ENCODE assay signal across 27 mouse cellular contexts in the genomic region with DNA sequence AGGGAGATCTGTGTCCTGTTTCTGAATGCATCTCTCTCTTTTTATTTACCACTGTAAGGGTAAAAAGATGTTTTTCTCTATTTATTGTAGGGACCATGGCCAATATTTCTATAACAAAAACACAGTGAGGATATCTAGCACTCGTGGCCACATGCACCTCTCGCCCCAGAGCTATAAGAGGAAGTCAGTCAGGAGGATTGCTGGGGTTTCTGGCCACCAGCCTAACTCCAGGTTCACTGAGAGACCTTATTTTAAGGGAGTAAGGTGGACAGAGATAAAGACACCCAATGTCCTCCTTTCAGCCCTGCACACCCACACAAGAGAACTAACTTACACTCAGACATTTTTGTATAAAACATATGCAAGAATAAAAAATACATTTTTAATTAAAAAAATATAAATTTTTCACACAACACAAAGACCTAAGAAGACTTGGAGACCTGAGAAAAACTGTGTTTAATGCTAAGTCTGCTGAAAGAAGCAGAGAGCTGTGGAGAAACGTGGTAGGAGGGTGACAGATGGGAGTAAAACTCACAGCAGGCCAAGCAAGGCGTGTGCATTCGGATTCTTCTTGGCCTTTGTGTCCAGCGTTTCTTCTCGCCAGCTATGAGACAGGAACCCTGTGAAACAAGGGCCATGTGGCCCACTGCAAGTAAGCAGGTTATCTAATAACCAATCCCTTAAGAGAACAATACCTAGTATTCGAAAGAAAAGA.
DNase-seq lines count a peak whose midpoint lies in the region; ATAC-seq lines count a peak whose summit lies in the region.
"Had no signal": no experiment of that assay in that cellular context is flagged by ENCODE, and none has a peak within 500 bp of the region (broad histone marks: within the 10 kb centered on the region; RNA-seq: fewer than 3 reads in every experiment).

No protein-coding gene starts in this region.

- H3K27ac ChIP-seq in embryonic facial prominence, embryonic 10.5 days (replicated peaks) = no peak overlapping the region
- H3K27ac ChIP-seq: embryonic facial prominence, embryonic 13.5 days; forebrain, embryonic 12.5 days; gastrocnemius, adult 2 months; heart, embryonic 10.5 days; hindbrain, embryonic 12.5 days; left cerebral cortex, adult 2 months; liver, embryonic 15.5 days; lung, embryonic 15.5 days; stomach, postnatal 0 days had no signal

- ATAC-seq in cerebellum, adult (ENCODE audit: insufficient number of reproducible peaks, low FRiP score, low TSS enrichment) = peak; percentile 66; the same call in 1 of the 2 replicates
- peak; percentile 46; the same call in 1 of the 2 replicates for ATAC-seq in granulocyte monocyte progenitor cell, adult 5-6 weeks (replicated peaks; ENCODE audit: poor library complexity, severe bottlenecking)
- ATAC-seq: midbrain, embryonic 16.5 days had no signal

- 86% methylated on average over 8 of the region's 8 CpGs for WGBS in embryonic facial prominence, embryonic 10.5 days

- no peaks in the 10 kb centered on the region for H3K36me3 ChIP-seq in embryonic facial prominence, embryonic 10.5 days (replicated peaks)
- H3K36me3 ChIP-seq: embryonic facial prominence, embryonic 13.5 days; forebrain, embryonic 12.5 days; heart, embryonic 10.5 days; hindbrain, embryonic 12.5 days; liver, embryonic 15.5 days; lung, embryonic 15.5 days had no signal

- H3K9me3 ChIP-seq in embryonic facial prominence, embryonic 10.5 days = no peaks in the 10 kb centered on the region
- H3K9me3 ChIP-seq: embryonic facial prominence, embryonic 13.5 days; forebrain, embryonic 12.5 days; heart, embryonic 10.5 days; hindbrain, embryonic 12.5 days; liver, embryonic 15.5 days; lung, embryonic 15.5 days had no signal

- H3K4me1 ChIP-seq in embryonic facial prominence, embryonic 10.5 days = no peaks in the 10 kb centered on the region
- H3K4me1 ChIP-seq: forebrain, embryonic 12.5 days; heart, embryonic 10.5 days; hindbrain, embryonic 12.5 days; liver, embryonic 15.5 days; lung, embryonic 15.5 days had no signal

- no peaks in the 10 kb centered on the region for H3K27me3 ChIP-seq in embryonic facial prominence, embryonic 10.5 days (replicated peaks; ENCODE audit: low read depth, poor library complexity, severe bottlenecking)
- H3K27me3 ChIP-seq: embryonic facial prominence, embryonic 13.5 days; forebrain, embryonic 12.5 days; hindbrain, embryonic 12.5 days; liver, embryonic 15.5 days; lung, embryonic 15.5 days had no signal

- H3K4me3 ChIP-seq in embryonic facial prominence, embryonic 10.5 days = no peak overlapping the region
- H3K4me3 ChIP-seq: embryonic facial prominence, embryonic 13.5 days; erythroblast, embryonic 14.5 days; forebrain, embryonic 12.5 days; gastrocnemius, adult 2 months; heart, embryonic 10.5 days; hindbrain, embryonic 12.5 days; left cerebral cortex, adult 2 months; liver, embryonic 15.5 days; lung, embryonic 15.5 days had no signal

- no peak for DNase-seq in cerebellum, postnatal 4 days (ENCODE audit: low spot score in 2 of 2)
- peak; percentile 29 for DNase-seq in cerebellum, adult 11 months
- DNase-seq in cerebellum, adult 9-11 months = peak; percentile 60
- DNase-seq in spleen, postnatal 14 days (ENCODE audit: low spot score in 2 of 2) = no peak
- no peak for DNase-seq in embryonic facial prominence, embryonic 10.5 days (ENCODE audit: low spot score)
- DNase-seq in adrenal gland, postnatal 25 days = no peak
- DNase-seq: adrenal gland, postnatal 14 days; gastrocnemius, adult 2 months; kidney, adult 18-20 months; kidney, postnatal 4 days; layer of hippocampus, adult 9-11 months; liver; lung, postnatal 4 days; thymus, adult 2 months; thymus, postnatal 4 days had no signal

Comparison
In these comparisons a context has a peak if more than half of its experiments do, and no peak if none do; other contexts are left out.
1. DNase-seq: peak in cerebellum, adult 11 months (single experiment) and cerebellum, adult 9-11 months (single experiment); none in cerebellum, postnatal 4 days (0 of 2), spleen, postnatal 14 days (0 of 2), embryonic facial prominence, embryonic 10.5 days (single experiment) and adrenal gland, postnatal 25 days (single experiment).